Mouse (Mus musculus) liver, adult 2 months (tissue): ENCODE measurements around the gene Eepd1.

Experiments used
- CTCF ChIP-seq: fragments of 200-500 bp; IDR thresholded peaks from 2 replicates; pipeline ENCODE4 v1.5.1; 2011; ENCODE audit warnings: low read depth, low read length, control low read depth
- POLR2A ChIP-seq: fragments of 200-500 bp; IDR thresholded peaks from 2 replicates; pipeline ENCODE4 v1.6.1; 2011; ENCODE audit warnings: low read length, control low read depth; ENCODE audit not compliant: insufficient read depth; ENCODE audit errors: extremely low read depth

GRCm38 (mm10) chr9:25583621-25584020, 102.3 kb downstream of the Eepd1 start:
- TF ChIP-seq CTCF (no peak), POLR2A (no peak)
